ENCODE assay signal across 8 mouse cellular contexts in genomic region chr5:143526698-143527331, GRCm38 (mm10). TPM values are rescaled to one million over a fixed set of nuclear protein-coding genes. Genes with fewer than 3 reads are reported as not detected.
DNase-seq lines count a peak whose midpoint lies in the region; ATAC-seq lines count a peak whose summit lies in the region.

No protein-coding gene starts in this region.

- peaks cover 17% of the 10 kb centered on the region for H3K36me3 ChIP-seq in midbrain, embryonic 10.5 days
- no peaks in the 10 kb centered on the region for H3K36me3 ChIP-seq in stomach, embryonic 16.5 days (ENCODE audit: control insufficient read depth, insufficient read depth, low read length)

- peak overlapping the region; percentile 99 for H3K27ac ChIP-seq in midbrain, embryonic 10.5 days (replicated peaks)
- peak overlapping the region; percentile 99 for H3K27ac ChIP-seq in stomach, embryonic 16.5 days (ENCODE audit: low read length)

- peak overlapping the region; percentile 100 for H3K9ac ChIP-seq in stomach, embryonic 16.5 days (ENCODE audit: low read length)

- H3K4me3 ChIP-seq in midbrain, embryonic 10.5 days = peak overlapping the region; percentile 99
- H3K4me3 ChIP-seq in stomach, embryonic 16.5 days (replicated peaks; ENCODE audit: low read length) = peak overlapping the region; percentile 99

- peaks cover 33% of the 10 kb centered on the region for H3K4me1 ChIP-seq in midbrain, embryonic 10.5 days
- peaks cover 32% of the 10 kb centered on the region for H3K4me1 ChIP-seq in stomach, embryonic 16.5 days (ENCODE audit: control insufficient read depth, insufficient read depth, low read length)

- peak overlapping the region; percentile 93 for H3K4me2 ChIP-seq in stomach, embryonic 16.5 days (ENCODE audit: low read depth, low read length)

- no peaks in the 10 kb centered on the region for H3K27me3 ChIP-seq in midbrain, embryonic 10.5 days (ENCODE audit: low read depth, poor library complexity, severe bottlenecking)
- no peaks in the 10 kb centered on the region for H3K27me3 ChIP-seq in stomach, embryonic 16.5 days (ENCODE audit: control insufficient read depth, insufficient read depth, low read length)

- peak; percentile 16 to 32 for DNase-seq in cerebellum, postnatal 10 days
- no peak for DNase-seq in cerebellum, postnatal 36 days
- peak; percentile 46 for DNase-seq in forelimb bud, embryonic 11.5 days (ENCODE audit: low read depth, low spot score)
- DNase-seq in kidney, postnatal 14 days = peak; percentile 55
- peak; percentile 31 for DNase-seq in midbrain, embryonic 10.5 days (ENCODE audit: low spot score)
- DNase-seq in frontal cortex, postnatal 36 days (ENCODE audit: low spot score in 2 of 2) = no peak

- 18% methylated on average over 28 of the region's 28 CpGs for WGBS in midbrain, embryonic 10.5 days
- WGBS in stomach, embryonic 16.5 days = under 1% methylated on average over 28 of the region's 28 CpGs

- no peaks in the 10 kb centered on the region for H3K9me3 ChIP-seq in midbrain, embryonic 10.5 days (replicated peaks)
- no peaks in the 10 kb centered on the region for H3K9me3 ChIP-seq in stomach, embryonic 16.5 days (replicated peaks; ENCODE audit: control insufficient read depth, low read length)

- ATAC-seq in activated CD4-positive, CD25-positive, alpha-beta regulatory T cell, adult 4 months = peak; percentile 44
- ATAC-seq in stomach, embryonic 16.5 days (ENCODE audit: insufficient read depth, low FRiP score) = no peak

RNA-seq across cellular contexts. Expression of gene Rac1, which starts 1.0 kb away (rescaled TPM):
- 10 to 100 TPM; 63.1 to 70.0 TPM for polyA plus RNA-seq in activated CD4-positive, CD25-positive, alpha-beta regulatory T cell, adult 4 months (2017; shearing (Covaris generic))
- 378 and 386 TPM in 2 replicates for polyA plus RNA-seq in midbrain, embryonic 10.5 days (2016; fragmentation: Nextera tagmentation; extraction: Ambion mirVana)
- polyA plus RNA-seq in stomach, embryonic 16.5 days (2015; fragmentation: Nextera tagmentation; extraction: Ambion mirVana) = 195 and 223 TPM in 2 replicates

Comparison
In these comparisons a context has a peak if more than half of its experiments do, and no peak if none do; other contexts are left out.
1. DNase-seq: peak in cerebellum, postnatal 10 days (2 of 2), forelimb bud, embryonic 11.5 days (single experiment), kidney, postnatal 14 days (single experiment) and midbrain, embryonic 10.5 days (single experiment); none in cerebellum, postnatal 36 days (0 of 2) and frontal cortex, postnatal 36 days (0 of 2).